Mouse (Mus musculus): ENCODE data around the gene Zpbp2. TPM values are rescaled to one million over a fixed set of nuclear protein-coding genes. Genes with fewer than 3 reads are reported as not detected.

The Zpbp2 gene
- polyA plus RNA-seq, 1 experiment from 2014 or later: 0.46 TPM

DNA sequence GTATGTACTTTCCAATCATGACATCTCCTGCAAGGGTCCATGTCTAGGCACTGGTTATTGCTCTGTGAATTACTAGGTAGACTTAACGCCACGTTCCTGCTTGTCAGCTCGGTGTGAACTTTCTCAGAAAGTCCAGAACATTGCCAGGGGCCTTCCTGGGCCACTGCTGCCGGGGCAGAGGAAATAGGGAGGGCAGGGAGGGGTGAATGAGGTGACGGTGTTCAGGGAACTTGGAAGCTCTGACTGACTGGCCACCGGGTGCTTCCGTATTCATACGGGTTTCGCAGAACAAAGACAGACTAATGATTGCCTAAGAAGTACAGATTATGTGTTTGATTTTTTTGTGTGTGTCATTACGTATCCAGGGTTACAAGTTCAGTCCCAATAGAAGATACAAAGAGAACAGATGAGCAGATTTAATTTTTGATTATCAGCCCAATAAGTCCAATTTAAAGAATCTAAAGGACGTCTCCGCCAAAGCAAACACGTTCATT lies 13.1 kb downstream of the Zpbp2 start:
- peaks cover 21% of the 10 kb centered on the region for H3K27me3 ChIP-seq (replicated peaks)
- H3K9ac ChIP-seq: no peak overlapping the region
- no peak overlapping the region for H3K27ac ChIP-seq
- 61% methylated on average over 13 of the region's 13 CpGs for WGBS (ENCODE audit: insufficient replicate concordance)
- no peaks in the 10 kb centered on the region for H3K4me1 ChIP-seq
- no peaks in the 10 kb centered on the region for H3K36me3 ChIP-seq
- ATAC-seq: no peak
- H3K4me3 ChIP-seq: no peak overlapping the region
- H3K9me3 ChIP-seq (replicated peaks): no peaks in the 10 kb centered on the region
- no peak overlapping the region for H3K4me2 ChIP-seq

GRCm38 (mm10) chr11:98568326-98568725 lies 17.4 kb downstream of the Zpbp2 start:
- Histone ChIP-seq H3K9me3 (replicated peaks) (no peaks in the 10 kb centered on the region), H3K27ac (no peak overlapping the region), H3K27me3 (replicated peaks) (peaks cover 11% of the 10 kb centered on the region; the same call in 1 of the 2 replicates), H3K4me2 (no peak overlapping the region), H3K9ac (no peak overlapping the region), H3K4me1 (no peaks in the 10 kb centered on the region), H3K36me3 (no peaks in the 10 kb centered on the region), H3K4me3 (no peak overlapping the region)
- WGBS (ENCODE audit: insufficient replicate concordance): 78% methylated on average over 8 of the region's 8 CpGs
- ATAC-seq: no peak

DNA sequence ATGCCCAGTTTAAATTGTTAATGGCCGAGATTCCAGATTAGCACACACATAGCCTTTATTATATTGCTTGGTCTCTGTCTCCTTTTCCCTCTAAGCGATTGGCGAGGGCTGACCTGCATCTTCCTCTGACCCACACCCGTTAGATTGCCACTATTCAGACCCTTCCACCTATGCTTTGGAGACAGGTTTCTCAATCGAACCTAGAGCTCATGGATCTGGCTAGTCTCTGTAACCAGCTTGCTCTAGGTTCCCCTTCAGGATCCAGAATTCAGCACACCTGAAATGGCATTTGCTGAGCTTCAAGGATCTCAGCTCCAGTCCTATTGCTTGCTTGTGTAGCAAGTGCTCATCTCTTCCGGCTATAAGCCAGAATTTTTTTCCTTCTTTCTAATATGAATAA lies 18.6 kb downstream of the Zpbp2 start:
- H3K36me3 ChIP-seq: no peaks in the 10 kb centered on the region
- WGBS (ENCODE audit: insufficient replicate concordance): 62% methylated on average over 6 of the region's 6 CpGs
- no peaks in the 10 kb centered on the region for H3K9me3 ChIP-seq (replicated peaks)
- H3K4me2 ChIP-seq: no peak overlapping the region
- no peak overlapping the region for H3K4me3 ChIP-seq
- ATAC-seq: no peak
- H3K27ac ChIP-seq: no peak overlapping the region
- no peak overlapping the region for H3K9ac ChIP-seq
- H3K27me3 ChIP-seq (replicated peaks): peaks cover 11% of the 10 kb centered on the region; the same call in 1 of the 2 replicates
- H3K4me1 ChIP-seq: no peaks in the 10 kb centered on the region

DNA sequence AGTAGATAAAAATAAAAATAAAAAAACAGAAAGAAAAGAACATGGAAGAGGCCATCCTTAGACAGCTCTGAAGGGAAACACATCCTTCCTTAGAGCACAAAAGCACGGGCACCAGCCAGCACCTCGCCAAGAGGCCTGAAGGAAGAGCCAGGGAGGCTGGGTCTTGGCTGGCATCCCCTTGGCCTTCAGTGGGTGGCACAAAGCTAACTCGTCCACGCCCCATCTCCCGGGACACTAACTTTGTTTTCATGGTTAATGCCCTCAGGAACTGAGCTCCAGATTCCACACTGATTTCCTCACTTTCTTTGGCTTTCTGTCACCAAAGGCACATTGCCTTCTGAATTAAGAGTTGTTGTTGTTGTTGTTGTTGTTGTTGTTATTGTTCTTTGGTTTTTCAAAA lies 26.9 kb downstream of the Zpbp2 start:
- H3K4me1 ChIP-seq: peaks cover 50% of the 10 kb centered on the region
- H3K9me3 ChIP-seq (replicated peaks): no peaks in the 10 kb centered on the region
- no peak for ATAC-seq
- H3K9ac ChIP-seq: no peak overlapping the region
- no peak overlapping the region for H3K4me3 ChIP-seq
- 94% methylated on average over 5 of the region's 5 CpGs for WGBS (ENCODE audit: insufficient replicate concordance)
- 0 out of 2 replicates have a peak overlapping the region, but pooled peaks have one; percentile 2 for H3K27ac ChIP-seq
- H3K27me3 ChIP-seq (replicated peaks): no peaks in the 10 kb centered on the region
- H3K36me3 ChIP-seq: peaks cover 19% of the 10 kb centered on the region
- H3K4me2 ChIP-seq: no peak overlapping the region

DNA sequence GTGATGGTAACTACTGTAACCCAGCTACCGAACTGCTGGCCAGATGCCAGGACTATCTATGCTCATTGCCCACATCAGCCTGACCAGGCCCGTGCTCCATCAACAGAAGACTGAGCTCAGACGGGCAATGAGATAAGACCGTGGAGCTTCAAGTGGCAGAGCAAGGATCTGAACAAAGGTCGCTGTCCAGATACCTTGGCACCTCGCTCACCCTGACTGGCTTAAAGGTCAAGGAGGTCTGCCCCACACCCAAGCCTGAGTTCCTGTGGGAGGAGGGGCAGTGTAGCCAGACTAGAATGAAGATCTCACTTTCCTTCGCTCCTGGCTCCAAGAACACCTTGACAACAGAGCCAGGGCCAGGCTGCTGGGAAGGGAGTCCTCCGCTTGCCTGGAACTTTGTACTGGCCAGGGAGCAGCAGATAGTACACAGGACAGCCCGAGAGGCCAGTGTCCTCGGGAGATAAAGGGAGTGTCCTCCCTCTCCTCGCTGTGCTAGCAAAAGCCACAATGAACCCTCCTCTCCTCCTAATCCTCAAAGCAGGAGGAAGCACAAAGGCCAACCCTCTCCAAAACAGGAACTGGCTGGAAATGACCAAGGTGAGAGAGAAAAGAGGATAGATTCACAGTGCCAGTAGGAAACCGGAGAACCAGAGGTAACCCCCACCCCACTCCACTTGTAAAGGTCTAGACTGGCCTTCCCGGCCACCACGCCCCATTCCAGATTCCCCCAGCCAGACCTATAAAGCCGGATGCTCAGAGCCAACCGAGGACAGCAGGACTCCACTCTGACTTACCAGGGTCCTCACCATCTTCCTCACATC lies 29.6 kb downstream of the Zpbp2 start:
- Histone ChIP-seq H3K9ac (peak overlapping the region; percentile 95), H3K27me3 (replicated peaks) (no peaks in the 10 kb centered on the region), H3K36me3 (peaks cover 37% of the 10 kb centered on the region), H3K4me3 (peak overlapping the region; percentile 97), H3K9me3 (replicated peaks) (no peaks in the 10 kb centered on the region), H3K4me2 (peak overlapping the region; percentile 96), H3K27ac (peak overlapping the region; percentile 99), H3K4me1 (peaks cover 77% of the 10 kb centered on the region)
- WGBS (ENCODE audit: insufficient replicate concordance): 22% methylated on average over 16 of the region's 16 CpGs
- ATAC-seq: peak; percentile 76

- Histone ChIP-seq H3K36me3 (peaks cover 37% of the 10 kb centered on the region), H3K4me3 (peak overlapping the region; percentile 97), H3K9ac (peak overlapping the region; percentile 95), H3K27me3 (replicated peaks) (no peaks in the 10 kb centered on the region), H3K4me2 (peak overlapping the region; percentile 96), H3K27ac (peak overlapping the region; percentile 99), H3K9me3 (replicated peaks) (no peaks in the 10 kb centered on the region), H3K4me1 (peaks cover 87% of the 10 kb centered on the region)
- 18% methylated on average over 17 of the region's 17 CpGs for WGBS (ENCODE audit: insufficient replicate concordance)
- ATAC-seq: peak; percentile 8; the same call in 1 of the 2 replicates
Observed at GRCm38 (mm10) chr11:98581286-98582029, 30.6 kb downstream of the Zpbp2 start.

DNA sequence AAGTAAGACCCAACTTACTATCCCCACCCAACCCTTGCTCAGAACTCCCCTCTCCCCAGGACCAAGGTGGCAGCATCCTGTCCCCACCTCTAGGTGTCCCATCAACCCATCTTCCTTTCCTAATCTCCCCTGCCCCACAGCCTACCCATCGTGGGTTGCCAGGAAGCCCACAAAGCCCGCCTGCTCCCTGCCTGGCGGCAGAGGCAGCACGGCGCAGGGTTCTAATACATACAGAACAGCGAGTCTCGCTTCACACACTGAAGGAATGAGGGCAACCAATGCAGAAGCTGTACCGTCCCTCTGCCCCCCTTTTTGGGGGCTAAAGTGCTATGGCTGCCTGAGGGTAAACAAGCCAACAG lies 31.1 kb downstream of the Zpbp2 start:
- H3K4me1 ChIP-seq: peaks cover 85% of the 10 kb centered on the region
- H3K27me3 ChIP-seq (replicated peaks): no peaks in the 10 kb centered on the region
- peak overlapping the region; percentile 99 for H3K27ac ChIP-seq
- no peaks in the 10 kb centered on the region for H3K9me3 ChIP-seq (replicated peaks)
- WGBS (ENCODE audit: insufficient replicate concordance): 14% methylated on average over 8 of the region's 8 CpGs
- peaks cover 37% of the 10 kb centered on the region for H3K36me3 ChIP-seq
- 0 out of 2 replicates have a peak, but pooled peaks have one; percentile 1 for ATAC-seq
- peak overlapping the region; percentile 96 for H3K4me2 ChIP-seq
- H3K4me3 ChIP-seq: peak overlapping the region; percentile 97
- H3K9ac ChIP-seq: peak overlapping the region; percentile 95

DNA sequence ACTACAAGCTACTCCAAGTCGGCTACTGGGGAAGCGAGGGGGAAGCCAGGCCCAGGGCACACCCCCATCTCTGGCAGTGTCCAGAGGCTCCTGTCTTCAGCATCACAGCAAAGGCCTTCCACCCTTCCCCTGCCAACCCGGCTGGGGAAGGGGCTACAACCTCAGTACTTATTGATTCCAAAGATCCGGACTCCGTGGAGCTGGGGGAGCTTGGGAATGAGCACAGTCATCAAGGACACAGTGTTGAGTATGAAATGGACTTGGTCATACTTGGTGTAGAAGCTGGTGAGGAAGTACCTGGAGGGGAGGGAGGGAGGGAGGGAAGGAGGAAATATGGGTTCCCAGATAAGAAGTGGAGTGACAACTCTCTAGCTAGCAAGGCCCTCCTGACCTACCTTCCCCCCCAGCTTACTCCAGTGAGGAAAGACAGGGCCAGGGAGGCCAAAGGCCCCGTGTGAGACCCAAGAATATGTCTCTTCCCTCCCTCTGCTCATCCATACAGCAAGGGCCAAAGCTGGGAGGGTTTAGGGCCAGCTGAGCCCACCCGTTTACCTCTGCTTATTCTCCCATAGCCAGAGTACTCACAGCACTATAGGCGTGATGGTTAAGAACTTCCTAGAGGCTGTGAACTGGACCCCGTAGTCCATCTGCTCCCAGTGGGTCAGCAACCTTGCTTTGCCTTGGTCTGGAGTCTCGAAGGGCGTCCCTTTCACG lies 31.8 kb downstream of the Zpbp2 start:
- Histone ChIP-seq H3K36me3 (peaks cover 37% of the 10 kb centered on the region), H3K9me3 (replicated peaks) (no peaks in the 10 kb centered on the region), H3K4me2 (peak overlapping the region; percentile 96), H3K4me3 (peak overlapping the region; percentile 97), H3K4me1 (peaks cover 88% of the 10 kb centered on the region), H3K27me3 (replicated peaks) (no peaks in the 10 kb centered on the region), H3K27ac (peak overlapping the region; percentile 99), H3K9ac (peak overlapping the region; percentile 95)
- peak; percentile 78 for ATAC-seq
- WGBS (ENCODE audit: insufficient replicate concordance): 18% methylated on average over 12 of the region's 12 CpGs

DNA sequence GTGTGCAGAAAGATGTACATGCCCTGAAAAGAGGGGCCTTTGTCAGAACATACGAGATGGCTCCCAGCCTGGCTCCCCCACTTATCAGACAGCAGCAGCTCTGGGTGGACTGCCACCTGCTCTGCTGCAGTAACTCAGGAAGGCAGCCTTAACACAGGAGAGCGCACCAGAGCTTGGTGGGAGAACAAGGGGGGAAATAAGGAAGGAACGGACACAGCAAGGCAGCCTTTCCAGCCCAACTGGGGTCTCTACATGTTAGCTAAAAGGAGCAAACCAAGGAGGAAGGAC lies 32.3 kb downstream of the Zpbp2 start:
- Histone ChIP-seq H3K9me3 (replicated peaks) (no peaks in the 10 kb centered on the region), H3K27me3 (replicated peaks) (no peaks in the 10 kb centered on the region), H3K4me2 (peak overlapping the region; percentile 96), H3K9ac (peak overlapping the region; percentile 95), H3K4me3 (peak overlapping the region; percentile 97), H3K27ac (peak overlapping the region; percentile 99), H3K4me1 (peaks cover 92% of the 10 kb centered on the region), H3K36me3 (peaks cover 37% of the 10 kb centered on the region)
- ATAC-seq: peak; percentile 75
- WGBS (ENCODE audit: insufficient replicate concordance): 12% methylated on average over 3 of the region's 3 CpGs

GRCm38 (mm10) chr11:98583571-98583970 lies 32.7 kb downstream of the Zpbp2 start:
- Histone ChIP-seq H3K9ac (peak overlapping the region; percentile 95), H3K27me3 (replicated peaks) (no peaks in the 10 kb centered on the region), H3K9me3 (replicated peaks) (no peaks in the 10 kb centered on the region), H3K4me3 (peak overlapping the region; percentile 97), H3K27ac (peak overlapping the region; percentile 99), H3K4me1 (peaks cover 92% of the 10 kb centered on the region), H3K36me3 (peaks cover 37% of the 10 kb centered on the region), H3K4me2 (peak overlapping the region; percentile 96)
- peak; percentile 25; the same call in 1 of the 2 replicates for ATAC-seq
- 0% methylated on average over 3 of the region's 3 CpGs for WGBS (ENCODE audit: insufficient replicate concordance)

DNA sequence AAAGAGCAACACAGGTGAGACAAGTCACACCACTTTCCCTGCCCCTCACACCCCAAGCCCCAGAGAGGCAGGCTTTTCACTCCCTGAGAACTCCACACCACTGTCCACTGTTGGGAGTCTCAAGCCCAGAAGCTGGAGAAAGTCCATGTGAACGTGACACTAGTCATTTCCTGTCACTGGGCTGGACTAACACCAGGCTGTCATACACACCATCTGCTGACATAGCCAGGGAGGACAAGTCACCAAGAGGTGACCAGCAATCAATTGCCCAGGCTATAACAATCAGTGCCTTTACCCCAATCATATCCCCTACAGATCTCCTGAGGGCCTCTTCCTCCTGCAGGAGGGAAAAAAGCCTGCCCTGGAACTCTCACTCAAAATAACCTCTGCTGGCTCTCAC lies 33.2 kb downstream of the Zpbp2 start:
- Histone ChIP-seq H3K4me1 (peaks cover 92% of the 10 kb centered on the region), H3K27me3 (replicated peaks) (no peaks in the 10 kb centered on the region), H3K4me2 (peak overlapping the region; percentile 96), H3K27ac (peak overlapping the region; percentile 99), H3K9ac (peak overlapping the region; percentile 95), H3K9me3 (replicated peaks) (no peaks in the 10 kb centered on the region), H3K4me3 (peak overlapping the region; percentile 97), H3K36me3 (peaks cover 34% of the 10 kb centered on the region)
- ATAC-seq: no peak
- 6% methylated on average over 1 of the region's 1 CpGs for WGBS (ENCODE audit: insufficient replicate concordance)
